ENCODE assay signal across 19 mouse cellular contexts in the genomic region with DNA sequence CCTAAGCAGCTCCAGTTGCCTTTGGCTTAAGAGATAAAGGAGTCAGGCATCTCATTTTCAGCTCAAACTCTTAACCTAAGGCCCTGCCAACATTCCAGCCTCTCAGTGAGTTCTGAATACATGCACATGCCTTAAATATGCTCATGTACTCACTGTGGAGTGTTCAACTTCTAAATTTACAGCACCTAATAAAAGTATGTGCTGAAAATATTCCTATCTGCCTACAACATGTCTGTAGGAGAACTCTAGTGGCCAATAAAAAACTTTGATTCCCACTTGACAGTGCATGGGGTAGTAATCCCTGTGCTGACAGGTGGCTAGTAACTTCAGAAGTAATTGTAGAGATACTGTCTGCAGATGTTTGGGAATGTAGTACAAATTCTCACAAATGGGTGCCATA.
"Had no signal": no experiment of that assay in that cellular context is flagged by ENCODE, and none has a peak within 500 bp of the region (broad histone marks: within the 10 kb centered on the region; RNA-seq: fewer than 3 reads in every experiment).

No protein-coding gene starts in this region.

- H3K9me3 ChIP-seq: lung, embryonic 15.5 days; midbrain, embryonic 13.5 days; midbrain, embryonic 15.5 days; neural tube, embryonic 12.5 days had no signal

- H3K36me3 ChIP-seq: lung, embryonic 15.5 days; midbrain, embryonic 13.5 days; midbrain, embryonic 15.5 days; neural tube, embryonic 12.5 days had no signal

- H3K4me3 ChIP-seq: lung, embryonic 15.5 days; megakaryocyte, embryonic 14.5 days; midbrain, embryonic 13.5 days; midbrain, embryonic 15.5 days; neural tube, embryonic 12.5 days had no signal

- H3K27me3 ChIP-seq: lung, embryonic 15.5 days; megakaryocyte, embryonic 14.5 days; midbrain, embryonic 13.5 days; midbrain, embryonic 15.5 days; neural tube, embryonic 12.5 days had no signal

- ATAC-seq: liver, postnatal 0 days; lung, postnatal 0 days; midbrain, embryonic 13.5 days; midbrain, embryonic 15.5 days had no signal

- H3K9ac ChIP-seq: liver, postnatal 0 days; lung, embryonic 15.5 days; midbrain, embryonic 13.5 days; midbrain, embryonic 15.5 days; neural tube, embryonic 12.5 days had no signal

- H3K27ac ChIP-seq: lung, embryonic 15.5 days; macrophage; midbrain, embryonic 13.5 days; midbrain, embryonic 15.5 days; neural tube, embryonic 12.5 days had no signal

- DNase-seq: liver, postnatal 0 days; lung, adult 2 months; lung, postnatal 14 days; lung, postnatal 36 days; right cerebral cortex, adult 18-20 months; right cerebral cortex, postnatal 25 days; right cerebral cortex, postnatal 4 days; spleen, adult 18-20 months; thymus, adult 18-20 months; thymus, postnatal 14 days; thymus, postnatal 36 days had no signal

- H3K4me1 ChIP-seq: lung, embryonic 15.5 days; megakaryocyte, embryonic 14.5 days; midbrain, embryonic 13.5 days; midbrain, embryonic 15.5 days; neural tube, embryonic 12.5 days had no signal

- H3K4me2 ChIP-seq: lung, embryonic 15.5 days; midbrain, embryonic 11.5 days; midbrain, embryonic 13.5 days; midbrain, embryonic 15.5 days; neural tube, embryonic 12.5 days had no signal
